Mouse (Mus musculus) lung, postnatal 0 days (tissue): ENCODE data around the gene Mapk10.

Experiments used
- CTCF ChIP-seq: IDR thresholded peaks from 2 replicates; pipeline ENCODE4 v1.5.1; 2016; ENCODE audit warnings: antibody characterized with exemption, mild to moderate bottlenecking
- EP300 ChIP-seq: IDR thresholded peaks from 2 replicates; pipeline ENCODE4 v1.6.1; 2016; ENCODE audit warnings: antibody characterized with exemption, mild to moderate bottlenecking, control low read depth

DNA sequence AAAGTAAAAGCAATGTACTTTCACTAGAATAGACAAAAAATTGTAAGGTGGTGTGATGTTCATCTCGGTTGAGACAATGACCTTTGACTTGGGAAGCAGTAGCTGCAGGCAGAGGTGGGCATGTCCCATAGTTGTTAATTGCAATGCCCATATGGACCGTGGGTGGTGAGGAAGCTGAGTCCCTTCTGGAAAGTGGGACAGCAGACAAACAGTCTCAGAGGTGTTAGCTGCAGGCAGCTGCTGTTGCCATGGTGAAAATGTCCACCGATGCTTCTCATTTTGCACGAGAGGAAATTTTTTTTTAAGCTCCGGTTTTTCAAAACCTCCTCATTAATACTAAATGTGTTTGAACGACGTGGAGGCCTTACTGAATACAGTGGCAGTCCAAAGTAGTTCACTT, 36.5 kb downstream of the Mapk10 start:
- TF ChIP-seq EP300 (no peak), CTCF (no peak)
